Mouse (Mus musculus) kidney, adult 11 months (tissue): ENCODE measurements around the gene Tmem38a.

Experiments
- DNase-seq: peaks from one replicate; pipeline ENCODE4 v3.0.0; 2022

The Tmem38a gene

DNA sequence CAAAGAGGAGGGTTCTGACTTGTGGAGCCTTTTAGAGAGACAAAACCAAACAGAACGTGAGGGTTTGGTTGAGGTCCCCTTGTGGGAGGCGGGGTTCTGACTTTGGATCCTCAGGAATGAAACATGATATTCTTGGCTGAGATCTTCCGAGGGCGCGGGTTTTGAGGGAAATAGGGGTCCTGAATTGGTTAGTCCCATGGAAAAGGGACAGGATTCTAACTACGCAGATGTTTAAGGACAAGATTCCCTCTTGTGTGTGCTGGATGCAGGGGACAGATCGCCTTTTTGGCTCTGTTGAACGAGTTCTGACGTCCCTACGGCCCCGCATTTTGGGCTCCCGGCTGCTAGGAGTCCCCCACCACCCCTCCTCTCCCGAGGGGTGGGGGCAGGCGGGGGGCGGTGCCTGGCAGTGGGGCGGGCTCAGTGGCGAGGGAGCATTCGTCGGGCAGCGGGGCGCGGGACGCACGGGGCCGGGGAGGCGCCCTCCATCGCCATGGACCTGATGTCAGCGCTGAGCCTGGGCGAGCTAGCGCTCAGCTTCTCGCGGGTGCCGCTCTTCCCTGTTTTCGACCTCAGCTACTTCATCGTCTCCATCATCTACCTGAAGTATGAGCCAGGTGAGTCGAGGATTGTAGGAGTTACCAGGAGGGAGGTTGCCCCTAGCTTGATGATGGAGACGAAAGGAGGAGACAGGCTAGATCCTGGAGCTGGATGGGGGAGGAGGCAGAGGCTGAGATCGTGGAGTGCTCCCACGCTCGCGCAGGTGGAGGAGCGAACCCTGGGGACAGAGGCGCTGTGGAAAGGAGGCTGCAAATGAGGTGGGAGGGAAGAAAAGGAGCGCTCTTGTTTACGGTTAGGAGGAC lies at the start of gene Tmem38a:
Tmem38a (plus strand) TSS at position 445 of the 863 bp plus-strand sequence.
- peak; percentile 77 for DNase-seq

DNA sequence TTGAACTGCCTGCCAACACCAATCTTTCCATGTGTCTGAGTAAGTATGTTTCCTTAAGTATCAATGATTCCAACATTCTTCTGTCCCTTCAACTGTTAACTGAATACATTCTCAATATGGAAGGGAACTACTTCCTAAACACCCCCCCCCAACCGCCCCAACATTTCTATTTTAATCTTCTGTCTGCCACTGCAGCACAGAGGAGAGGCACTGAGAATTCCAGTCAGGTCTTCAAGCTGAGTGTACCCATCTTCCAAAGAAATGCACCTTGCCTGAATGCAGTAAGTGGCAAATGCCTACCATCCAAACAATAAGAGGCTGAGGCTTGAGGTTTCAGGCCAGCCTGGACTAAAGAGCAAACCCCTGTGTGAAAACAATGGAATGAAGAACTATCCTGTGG lies 39.8 kb upstream of the Tmem38a start:
- no peak for DNase-seq

GRCm38 (mm10) chr8:72534888-72535287 lies 37.0 kb upstream of the Tmem38a start:
- DNase-seq, result no peak

- DNase-seq, result no peak
Observed at GRCm38 (mm10) chr8:72539234-72539633, 32.6 kb upstream of the Tmem38a start.

- DNase-seq, result peak; percentile 19
Observed at GRCm38 (mm10) chr8:72547122-72547801, 24.6 kb upstream of the Tmem38a start.

DNA sequence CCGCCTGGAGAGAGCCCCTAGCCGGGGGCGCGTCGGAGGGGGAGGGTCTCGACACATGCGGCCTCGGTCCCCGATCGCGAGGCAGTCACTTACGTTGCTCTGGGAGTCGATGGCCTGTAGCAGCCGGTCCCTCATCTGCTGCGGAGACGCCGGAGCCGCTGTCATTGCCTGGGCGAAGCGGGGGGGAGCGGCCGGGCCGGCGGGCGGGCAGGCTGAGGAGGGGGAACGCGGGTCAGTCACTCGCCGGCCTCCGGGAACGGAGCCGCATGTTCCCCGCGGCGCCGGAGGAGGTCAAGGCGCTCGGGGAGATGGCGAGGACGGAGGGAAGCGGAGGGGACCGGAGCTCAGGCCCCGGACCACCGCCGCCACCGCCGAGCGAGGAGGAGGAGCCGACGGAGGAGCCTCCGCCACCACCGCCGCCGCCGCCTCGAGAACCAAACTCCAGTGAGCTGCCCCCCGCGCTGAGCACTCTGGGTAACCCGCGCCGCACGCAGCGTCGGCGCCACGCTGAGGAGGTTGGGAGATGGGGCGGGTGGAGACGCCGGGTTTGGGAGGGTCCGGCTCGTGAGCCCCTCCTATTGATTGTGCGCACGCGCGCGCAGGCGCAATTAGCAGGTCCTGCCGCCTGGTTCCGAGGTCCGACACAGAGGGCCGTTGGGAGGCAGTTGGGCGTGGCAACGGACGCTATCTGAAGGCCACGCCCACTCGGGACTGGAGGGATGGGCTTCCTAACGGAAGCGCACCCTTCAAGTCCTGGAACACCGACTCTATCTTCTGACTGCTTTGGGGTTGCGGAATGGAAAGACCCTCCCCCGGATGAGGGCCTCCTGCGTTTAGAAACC lies 23.8 kb upstream of the Tmem38a start, which contains the start of gene Med26:
Med26 (minus strand) TSS at position 469 of the 842 bp plus-strand sequence.
- DNase-seq, result peak; percentile 99

DNA sequence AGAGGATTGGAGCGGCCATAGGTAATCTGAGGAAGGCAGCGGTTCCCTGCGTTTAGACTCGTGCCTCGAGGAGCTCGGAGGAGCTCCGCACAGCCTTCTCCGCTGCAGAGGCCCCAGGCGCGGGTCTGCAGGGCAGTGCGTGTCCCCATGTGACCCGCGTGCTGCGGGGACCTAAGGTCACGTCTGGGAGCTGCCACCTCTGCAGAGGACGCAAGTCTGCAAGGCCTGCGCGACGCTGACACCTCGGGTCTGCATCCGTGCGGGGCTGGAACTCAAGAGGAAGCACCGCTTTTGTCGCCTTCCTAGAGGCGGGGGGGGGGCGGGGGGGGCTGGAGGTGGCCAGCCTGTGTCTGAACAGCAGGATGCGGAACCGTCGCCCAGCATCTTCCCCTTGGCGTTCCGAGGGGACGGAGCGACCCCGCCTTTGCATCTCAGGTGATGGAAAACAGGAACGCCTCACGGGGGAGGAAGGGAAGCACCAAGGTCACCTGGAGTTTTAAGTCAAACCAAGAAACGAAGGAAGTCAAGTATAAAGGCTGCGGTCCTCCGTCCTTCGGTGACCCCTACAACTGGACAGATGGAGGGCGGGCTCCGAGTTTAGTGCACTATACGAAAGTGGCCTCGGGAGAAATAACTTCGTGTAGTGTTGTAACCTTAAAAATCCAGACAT lies 23.1 kb upstream of the Tmem38a start:
- DNase-seq, result peak; percentile 51

- DNase-seq, result no peak
Observed at GRCm38 (mm10) chr8:72549314-72549892, 22.5 kb upstream of the Tmem38a start.

GRCm38 (mm10) chr8:72555770-72556169 lies 16.1 kb upstream of the Tmem38a start:
- DNase-seq, result no peak

GRCm38 (mm10) chr8:72561111-72561689 lies 10.7 kb upstream of the Tmem38a start:
- no peak for DNase-seq

DNA sequence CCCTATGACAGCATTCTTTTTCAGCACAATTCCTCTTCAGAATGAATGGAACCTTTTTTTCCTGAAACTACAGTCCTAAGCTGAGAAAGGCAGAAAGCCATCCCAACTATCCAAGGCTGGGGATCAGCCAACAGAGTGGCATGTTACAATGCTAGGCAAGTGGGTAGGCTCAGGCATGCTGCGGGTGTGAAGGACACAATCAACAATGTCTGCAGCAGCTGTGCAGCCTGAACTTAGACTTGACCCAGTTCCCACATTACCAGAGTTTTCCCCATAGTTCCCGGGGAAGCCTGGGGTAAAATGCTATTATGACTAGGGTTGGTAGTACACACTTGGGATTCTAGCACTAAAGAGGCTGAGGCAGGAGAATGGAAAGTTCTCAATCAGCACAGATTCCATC lies 5.9 kb upstream of the Tmem38a start:
- no peak for DNase-seq

GRCm38 (mm10) chr8:72570633-72571610 lies 933 bp upstream of the Tmem38a start, which contains the start of gene Smim7:
Smim7 (minus strand) TSS chr8:72571088.
- peak; percentile 99 for DNase-seq

DNA sequence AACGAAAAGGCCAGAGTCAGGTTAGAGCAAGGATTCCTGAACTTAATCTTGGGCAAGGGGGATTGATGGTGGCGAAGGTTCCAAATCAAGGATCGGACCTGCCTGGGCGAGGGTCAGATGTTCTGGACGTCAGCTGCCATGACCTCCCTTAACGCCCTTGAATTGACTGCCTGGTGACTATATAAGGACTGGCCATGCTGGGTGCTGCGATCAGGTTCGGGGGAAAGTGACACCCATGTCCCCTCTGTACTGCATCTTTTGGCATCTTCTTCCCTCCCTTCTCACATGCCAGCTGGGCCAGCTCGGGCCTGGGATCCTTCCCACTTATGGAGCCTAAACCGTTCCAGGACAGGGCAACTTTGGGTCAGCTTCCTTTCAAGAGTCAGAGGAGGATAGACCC lies 652 bp downstream of the Tmem38a start:
- peak; percentile 20 for DNase-seq

DNA sequence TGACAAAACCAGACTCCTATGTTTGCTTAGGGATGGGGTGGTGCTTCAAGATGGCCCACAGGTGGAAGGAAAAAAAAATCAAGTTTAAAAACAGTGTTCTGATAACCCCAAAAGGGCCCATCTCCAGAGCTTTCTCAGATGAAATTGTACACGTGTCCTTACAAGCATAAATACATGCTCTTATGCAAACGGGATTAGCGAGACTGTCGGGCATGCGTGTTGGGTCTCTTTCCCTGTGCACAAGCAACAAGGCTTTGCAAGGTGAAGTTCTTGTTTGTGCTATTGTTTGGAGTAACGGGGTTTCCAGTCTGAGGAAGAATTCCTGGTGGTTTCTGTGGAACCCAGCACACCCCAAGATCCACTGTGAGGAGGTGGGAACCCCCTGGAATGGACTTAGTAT lies 1.6 kb downstream of the Tmem38a start:
- DNase-seq, result no peak

GRCm38 (mm10) chr8:72575915-72576314 lies 4.1 kb downstream of the Tmem38a start:
- no peak for DNase-seq

- DNase-seq, result no peak
Observed at GRCm38 (mm10) chr8:72577266-72577665, 5.4 kb downstream of the Tmem38a start.

DNA sequence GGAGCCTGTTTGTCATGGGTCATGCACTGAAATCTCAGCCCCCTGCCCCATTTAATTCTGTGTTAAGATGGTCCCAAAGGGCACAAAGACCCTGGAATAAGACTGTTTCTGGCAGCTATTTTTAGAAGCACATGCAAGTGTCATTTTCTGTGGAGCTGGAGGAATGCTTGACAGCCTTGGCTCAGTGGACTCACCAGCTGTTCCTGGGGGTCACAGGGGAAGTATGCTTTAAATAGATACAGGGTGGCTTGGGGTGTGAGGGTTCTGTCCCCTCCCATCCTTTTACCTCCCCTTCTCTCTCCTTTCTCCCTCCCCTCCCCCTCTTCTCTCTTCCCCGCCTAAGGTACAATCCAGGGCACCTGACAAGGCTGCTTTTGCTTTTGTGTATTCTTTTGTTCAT lies 6.1 kb downstream of the Tmem38a start:
- no peak for DNase-seq

DNA sequence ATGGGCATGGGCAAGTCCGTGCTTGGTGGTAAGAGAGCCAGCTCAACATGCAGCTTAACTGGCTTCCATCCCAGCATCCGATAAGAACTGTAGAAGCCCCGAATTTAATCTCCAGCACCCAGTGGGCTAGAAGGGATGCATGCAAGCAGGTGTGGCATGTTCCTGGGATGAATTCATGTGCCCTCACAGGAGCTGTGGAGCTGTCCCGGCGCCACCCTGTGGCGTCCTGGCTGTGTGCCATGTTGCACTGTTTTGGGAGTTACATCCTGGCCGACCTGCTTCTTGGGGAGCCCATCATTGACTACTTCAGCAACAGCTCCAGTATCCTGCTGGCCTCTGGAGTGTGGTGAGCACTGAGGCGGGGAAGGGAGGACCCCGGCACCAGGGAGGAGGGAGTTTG lies 7.5 kb downstream of the Tmem38a start:
- no peak for DNase-seq

DNA sequence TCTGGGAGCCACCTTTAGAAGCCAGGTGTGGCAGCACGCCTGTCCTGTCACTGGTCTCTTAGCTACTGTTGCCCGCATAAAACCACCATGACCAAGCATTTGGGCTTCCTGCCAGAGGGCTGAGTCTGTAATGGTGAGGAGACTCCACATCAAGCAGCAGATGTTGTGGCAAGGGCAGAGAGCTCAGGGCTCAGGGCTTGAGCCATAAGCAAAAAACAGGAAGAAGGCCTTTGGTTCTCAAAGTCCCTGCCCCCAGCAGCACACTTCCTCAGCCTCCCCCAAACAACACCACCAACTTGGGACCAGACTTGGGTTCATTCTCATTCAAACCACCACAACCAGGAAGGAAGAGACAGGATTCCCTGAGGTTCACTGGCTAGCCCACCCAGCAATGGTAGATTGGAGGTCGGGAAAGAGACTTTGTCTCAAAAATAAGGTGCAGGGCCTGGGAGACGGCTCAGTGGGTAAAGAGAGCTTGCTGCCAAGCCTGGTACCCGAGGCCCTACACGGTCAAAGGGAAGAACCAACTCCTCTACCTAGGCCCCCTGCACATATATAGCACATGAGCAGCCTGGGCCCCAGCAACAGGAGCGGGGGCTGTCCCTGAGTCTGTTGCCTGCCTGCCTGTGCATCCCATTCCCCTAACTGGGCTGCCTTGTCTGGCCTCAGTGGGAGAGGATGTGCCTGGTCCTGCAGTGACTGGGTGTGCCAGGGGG lies 11.4 kb downstream of the Tmem38a start:
- DNase-seq, result peak; percentile 43

DNA sequence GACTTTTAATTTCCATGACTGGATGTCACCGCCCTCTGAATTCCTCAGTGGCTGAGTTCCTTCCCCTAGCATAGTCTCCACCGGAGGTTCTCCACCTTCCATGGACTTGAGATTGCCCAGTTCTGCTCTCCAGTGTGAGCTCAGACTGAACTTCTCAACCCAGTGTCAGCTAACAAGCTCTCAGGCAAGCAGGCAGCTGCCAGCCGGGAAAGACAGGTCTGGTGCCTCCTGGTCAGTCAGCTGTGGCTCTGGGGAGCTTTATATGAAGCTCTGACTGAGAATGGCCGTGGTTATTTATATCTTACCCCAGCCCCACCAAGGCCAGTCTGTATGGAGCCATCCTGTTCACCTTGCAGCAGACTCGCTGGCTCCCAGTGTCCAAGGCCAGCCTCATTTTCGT lies 12.5 kb downstream of the Tmem38a start:
- DNase-seq, result no peak
